Mouse (Mus musculus): Measurements from ENCODE around the gene Adamts20. TPM values are rescaled to one million over a fixed set of nuclear protein-coding genes. Genes with fewer than 3 reads are reported as not detected.
A peak's percentile ranks its signal among the peaks of the same experiment; 100 is the strongest.
"Not testable (repeated sequence)": the region's sequence is repeated elsewhere in the genome, so short reads cannot be mapped to it uniquely, and the experiment has no call there.

Gene Adamts20
- 0.31 and 0.35 TPM in 2 replicates for polyA plus RNA-seq (2015; fragmentation: Nextera tagmentation; extraction: Ambion mirVana)

DNA sequence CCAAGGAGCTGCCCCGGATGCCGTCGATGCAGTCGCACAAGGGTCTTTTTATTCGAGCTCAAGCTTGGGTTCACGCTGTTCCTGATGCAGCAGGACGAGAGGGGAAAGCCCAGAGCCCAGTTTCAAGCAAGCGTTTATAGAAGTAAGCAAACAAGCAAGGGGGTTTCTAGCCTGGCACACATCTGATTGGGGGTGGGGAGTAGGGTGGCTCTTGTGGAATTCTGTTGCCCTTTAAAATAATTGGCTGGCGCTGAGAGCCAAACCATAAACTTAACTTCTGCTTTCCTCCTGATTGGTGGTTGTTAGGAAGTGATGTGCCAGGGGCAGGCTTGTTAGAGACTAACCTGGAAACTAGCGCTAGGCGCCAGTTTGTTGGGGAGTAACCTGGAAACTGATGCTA is at the start of gene Adamts20:
Adamts20 (minus strand) TSS at position 101 of the 400 bp plus-strand sequence.
- no peak for DNase-seq (ENCODE audit: low spot score)

DNA sequence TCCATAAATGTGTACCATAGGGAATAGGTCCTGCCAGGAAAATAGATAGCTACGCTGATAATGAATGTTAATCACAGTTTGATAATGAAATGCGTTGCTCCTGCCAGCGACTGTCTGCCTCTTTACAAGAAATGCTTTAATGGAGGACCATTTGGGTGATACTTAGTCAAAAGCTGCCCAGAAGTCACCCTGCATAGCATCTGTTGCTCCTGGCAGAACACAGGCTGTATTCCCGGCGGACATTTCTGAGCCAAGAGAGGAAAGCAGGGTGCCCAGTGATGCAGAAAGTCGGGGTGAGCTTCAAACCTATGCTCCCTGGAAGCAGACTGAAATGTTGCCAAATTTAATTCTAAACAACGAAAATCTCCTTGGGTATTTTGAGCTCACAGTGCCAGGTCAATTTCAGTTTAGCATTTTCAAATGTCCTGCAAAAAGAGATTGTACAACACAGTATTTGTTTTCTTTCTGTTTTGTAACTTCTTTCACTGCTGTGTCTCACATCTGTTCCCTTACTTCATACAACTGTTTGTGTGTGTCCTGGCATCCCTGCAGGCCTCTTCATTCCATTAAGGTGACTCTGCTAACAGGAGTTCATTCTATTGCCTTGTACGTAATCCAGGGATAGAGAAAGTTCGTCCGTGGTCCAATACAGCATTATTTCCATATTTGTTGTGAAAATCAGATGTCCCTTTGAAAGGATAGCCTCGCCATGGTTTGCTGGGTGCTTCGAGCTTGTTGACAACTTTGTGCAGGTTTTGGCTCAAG is 38.4 kb upstream of the Adamts20 start:
- DNase-seq (ENCODE audit: low spot score), result no peak

DNA sequence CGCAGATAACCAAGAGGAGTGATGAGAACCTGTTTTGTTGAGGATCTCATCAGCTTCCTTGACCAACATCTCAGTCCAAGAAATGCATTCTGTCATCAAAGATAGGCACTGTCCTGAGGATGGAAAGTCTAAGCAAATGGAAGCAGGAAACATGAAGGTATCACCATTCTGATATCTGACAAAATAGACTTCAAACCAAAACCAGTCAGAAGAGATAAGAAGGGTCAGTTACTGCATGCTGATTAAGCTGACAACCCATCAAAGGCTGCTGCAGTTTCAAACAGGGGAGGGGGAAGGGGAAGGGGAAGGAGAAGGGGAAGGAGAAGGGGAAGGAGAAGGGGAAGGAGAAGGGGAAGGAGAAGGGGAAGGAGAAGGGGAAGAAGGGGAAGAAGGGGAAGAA is 34.0 kb upstream of the Adamts20 start:
- DNase-seq (ENCODE audit: low spot score), result no peak

DNA sequence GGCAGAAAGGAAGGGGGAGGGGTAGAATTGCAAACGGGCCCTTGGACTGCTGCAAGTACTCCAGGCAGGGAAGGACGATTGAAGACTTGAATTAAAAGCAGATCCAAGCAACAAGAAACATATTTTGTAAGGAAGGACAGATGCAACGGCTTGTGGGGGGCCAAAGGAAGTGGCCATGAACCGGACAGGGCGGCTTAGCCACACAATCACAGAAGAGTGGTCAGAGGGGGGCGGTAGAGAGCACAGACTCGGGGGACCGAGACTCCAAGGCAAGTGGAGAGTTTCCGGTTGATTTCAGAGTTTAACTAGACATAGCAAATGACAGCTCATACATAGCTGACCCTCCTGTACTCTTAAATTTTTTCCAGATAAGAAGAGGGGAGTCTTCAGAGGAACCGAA is 30.7 kb upstream of the Adamts20 start:
- no peak for DNase-seq (ENCODE audit: low spot score)

DNA sequence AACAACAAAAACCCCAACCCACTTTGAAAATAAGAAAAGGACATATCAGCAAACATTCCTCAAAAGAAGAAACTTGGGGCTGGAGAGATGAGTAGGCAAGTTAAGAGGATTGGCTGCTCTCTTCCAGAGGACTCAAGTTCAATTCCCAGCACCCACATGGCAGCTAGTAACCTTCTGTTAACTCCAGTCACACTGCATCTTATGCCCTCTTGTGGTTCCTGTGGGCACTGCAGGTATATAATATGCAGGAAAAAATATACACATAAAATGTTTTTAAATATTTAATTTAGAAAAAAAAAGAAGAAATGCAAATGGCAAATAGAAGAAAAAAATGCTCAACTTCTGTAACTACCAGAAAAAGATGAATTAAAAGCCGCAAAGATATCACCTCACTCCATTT is 29.2 kb upstream of the Adamts20 start:
- no peak for DNase-seq (ENCODE audit: low spot score)

DNA sequence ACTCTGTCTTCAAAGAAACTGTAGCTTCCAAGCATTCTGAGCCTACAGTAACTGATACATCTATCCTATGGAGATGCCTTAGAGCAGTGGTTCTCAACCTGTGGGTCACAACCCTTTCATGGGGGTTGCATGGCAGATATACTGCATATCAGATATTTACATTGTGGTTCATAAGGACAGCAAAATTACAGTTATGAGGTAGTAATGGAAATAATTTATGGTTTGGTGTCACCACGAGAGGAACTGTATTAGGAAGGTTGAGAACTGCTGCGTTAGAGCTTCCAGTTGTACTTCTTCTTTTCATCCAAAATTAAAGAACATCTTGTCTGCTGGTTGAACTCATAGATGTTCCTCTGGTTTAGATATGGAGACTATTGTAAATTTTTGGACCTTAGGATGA is 24.2 kb upstream of the Adamts20 start:
- no peak for DNase-seq (ENCODE audit: low spot score)

DNA sequence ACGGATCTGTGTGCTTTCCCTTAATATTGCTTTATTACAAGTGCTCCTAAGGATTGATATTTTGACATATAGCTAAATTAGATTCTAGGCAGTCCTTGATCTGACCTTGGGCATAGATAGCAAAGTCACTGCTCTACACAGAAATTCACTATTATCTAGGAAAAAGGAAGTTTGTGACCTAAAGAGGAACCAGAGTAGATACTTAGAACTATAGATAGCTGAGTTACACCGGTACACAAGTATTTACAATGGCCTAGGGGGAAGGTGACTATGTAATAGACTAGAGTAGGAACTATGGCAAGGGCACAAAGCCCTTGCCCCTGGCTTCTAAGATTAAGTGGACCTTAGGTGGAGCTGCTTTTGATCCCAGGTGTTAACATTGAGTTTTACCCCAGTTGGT is 22.8 kb upstream of the Adamts20 start:
- not testable (repeated sequence) for DNase-seq (ENCODE audit: low spot score)

DNA sequence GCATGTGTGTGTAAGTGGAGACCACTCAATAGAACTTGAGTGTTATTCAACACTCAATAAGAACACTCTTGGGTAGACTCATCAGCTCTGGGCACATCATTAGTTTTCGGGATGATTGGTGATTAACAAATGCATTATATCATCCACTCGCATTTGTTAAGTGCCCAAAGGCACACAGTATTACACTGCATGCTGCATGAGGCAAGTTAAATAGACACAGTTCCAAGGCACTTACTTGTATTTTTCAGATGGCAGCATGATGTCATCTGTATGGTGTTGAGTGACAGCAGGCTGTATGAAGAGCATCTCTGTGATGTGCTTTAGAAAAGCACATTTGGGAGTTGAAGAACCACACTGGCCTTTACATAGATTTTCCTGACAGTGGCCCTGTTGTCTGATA is 17.3 kb upstream of the Adamts20 start:
- no peak for DNase-seq (ENCODE audit: low spot score)

DNA sequence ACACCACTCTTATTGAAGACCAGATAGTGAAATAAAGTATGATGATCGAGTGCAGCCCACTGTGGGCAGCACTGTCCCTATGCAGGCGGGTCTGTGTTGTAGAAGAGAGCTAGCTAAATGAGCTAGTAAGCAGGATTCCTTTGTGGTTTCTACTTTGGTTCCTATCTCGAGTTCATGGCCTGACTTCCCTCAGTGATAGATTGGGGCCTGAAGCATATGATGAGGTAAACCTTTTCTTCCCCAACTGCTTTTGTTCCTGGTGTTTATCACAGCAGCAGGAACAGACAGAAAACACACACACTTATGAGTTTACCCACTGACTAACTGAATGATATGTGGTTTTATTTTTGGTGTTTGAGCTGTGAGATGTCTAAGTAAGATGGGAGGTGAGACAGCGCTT is 15.6 kb upstream of the Adamts20 start:
- no peak for DNase-seq (ENCODE audit: low spot score)

DNA sequence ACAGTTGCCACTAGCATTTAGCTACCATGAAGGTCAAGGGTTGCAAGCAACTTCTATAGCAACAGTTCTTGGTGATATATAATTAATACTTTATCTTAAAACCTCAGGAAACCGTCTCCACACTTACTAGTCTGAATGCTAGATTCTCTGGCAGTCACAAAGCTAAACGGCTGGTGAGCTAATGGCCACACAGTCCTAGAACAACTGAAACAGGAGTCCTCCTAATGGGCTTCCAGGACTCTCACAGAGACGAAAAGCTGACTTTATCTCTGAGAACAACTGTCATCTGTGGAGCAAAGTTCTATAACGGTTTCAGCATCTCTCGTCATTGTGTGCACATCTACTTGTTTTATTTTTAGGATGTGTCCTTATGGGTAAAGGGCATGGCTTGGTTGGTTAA is 15.0 kb upstream of the Adamts20 start:
- no peak for DNase-seq (ENCODE audit: low spot score)

DNA sequence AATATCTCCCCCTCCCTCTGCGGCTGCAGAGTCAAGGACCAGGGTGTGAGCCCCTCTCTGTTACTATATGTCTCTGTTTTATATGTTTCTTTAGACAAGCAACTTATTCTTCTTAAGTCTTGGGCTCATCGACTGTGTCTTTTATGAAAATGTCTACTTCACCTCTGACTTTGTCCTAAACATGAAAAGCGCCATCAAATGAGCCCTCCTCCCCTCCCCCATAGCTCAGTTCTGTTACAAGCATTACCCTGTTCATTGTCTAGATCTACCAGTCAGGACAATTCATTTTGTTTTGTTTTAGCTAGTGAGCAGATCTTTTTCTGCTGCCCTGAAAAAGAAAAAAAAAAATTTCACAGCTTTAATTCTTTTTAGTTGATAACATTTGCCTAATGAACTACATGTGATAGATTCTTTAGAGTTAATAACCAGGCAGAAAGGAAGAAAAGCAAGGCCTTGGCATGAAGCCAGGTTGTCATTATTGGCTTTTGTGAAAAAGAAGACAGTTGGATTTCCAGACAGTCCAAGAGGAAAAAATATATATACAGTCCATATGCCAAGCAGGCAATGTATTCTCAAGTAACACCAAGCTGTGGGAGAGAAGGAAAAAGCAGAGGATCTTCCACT is 14.4 kb upstream of the Adamts20 start:
- no peak for DNase-seq (ENCODE audit: low spot score)

DNA sequence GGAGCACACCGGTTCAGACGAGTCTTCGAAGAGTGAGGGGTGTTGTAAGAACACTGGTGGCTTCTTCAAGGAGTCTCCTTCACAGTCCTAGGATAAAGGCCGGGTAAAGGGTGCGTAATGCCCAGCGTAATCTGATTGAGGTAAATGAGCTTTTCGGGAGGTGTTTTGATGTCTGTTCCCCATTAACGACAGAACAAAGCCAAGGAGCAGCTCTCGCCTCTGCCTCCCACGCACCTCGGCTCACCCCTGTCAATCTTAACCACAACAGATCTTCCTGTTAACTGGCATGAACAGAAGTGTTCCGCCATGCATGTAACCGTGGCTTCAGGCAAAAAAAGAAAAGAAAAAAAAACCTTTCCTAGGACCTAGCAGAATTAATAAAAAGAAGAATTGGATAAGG is 13.5 kb upstream of the Adamts20 start:
- peak; percentile 53 for DNase-seq (ENCODE audit: low spot score)

DNA sequence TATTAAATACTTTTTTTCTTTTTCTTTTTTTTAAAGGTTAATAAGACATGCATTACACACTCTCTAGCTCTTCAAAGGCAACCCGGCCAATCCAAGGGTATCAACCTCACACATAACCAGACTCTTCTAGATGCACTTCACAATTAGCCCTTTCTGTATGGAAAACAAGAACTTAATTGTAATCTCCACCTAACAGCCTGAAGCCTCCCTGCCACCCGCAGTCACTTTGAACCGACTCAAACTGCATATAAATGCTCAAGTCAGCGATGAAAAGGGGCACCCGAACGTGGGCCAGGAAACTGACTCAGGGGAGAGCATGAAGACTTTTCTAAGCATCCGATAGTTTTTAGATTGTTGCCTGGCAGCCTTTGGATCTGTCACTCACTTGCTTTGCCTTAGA is 12.1 kb upstream of the Adamts20 start:
- no peak for DNase-seq (ENCODE audit: low spot score)

DNA sequence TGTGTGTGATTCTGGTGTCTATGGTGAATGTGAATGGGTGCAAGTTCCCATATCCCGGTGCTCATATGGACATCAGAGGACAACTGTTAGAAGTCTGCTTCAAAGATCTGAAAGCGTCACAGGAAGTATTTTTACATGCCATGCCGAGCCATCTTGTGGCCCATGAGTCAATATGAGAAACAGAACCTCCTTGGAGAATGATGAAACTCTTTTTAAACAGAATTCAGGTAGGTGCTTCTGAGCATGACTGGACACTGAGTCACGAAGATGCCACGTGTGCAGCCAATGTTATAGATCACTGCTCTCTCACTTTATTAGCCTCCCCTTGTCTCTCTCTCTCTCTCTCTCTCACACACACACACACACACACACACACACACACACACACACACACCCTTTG is 10.8 kb upstream of the Adamts20 start:
- no peak for DNase-seq (ENCODE audit: low spot score)

DNA sequence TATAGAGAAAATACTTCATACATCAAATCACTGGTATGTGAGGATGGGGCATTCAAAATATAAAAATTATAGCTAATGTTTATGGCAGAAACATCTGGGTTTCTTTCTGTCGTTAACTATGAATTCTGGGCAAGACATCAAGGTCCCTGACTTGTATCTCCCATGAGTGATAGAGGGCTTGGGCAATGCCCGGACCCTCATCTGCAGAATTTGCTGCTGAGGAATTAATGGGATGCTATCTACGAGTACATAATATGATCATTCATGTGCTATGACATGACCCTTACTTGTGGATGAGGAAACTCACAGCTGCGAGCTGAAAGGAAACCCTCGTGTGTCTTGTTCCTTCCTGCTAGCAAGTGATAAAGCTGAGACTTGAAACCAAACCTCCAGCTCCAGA is 5.1 kb upstream of the Adamts20 start:
- DNase-seq (ENCODE audit: low spot score), result no peak

DNA sequence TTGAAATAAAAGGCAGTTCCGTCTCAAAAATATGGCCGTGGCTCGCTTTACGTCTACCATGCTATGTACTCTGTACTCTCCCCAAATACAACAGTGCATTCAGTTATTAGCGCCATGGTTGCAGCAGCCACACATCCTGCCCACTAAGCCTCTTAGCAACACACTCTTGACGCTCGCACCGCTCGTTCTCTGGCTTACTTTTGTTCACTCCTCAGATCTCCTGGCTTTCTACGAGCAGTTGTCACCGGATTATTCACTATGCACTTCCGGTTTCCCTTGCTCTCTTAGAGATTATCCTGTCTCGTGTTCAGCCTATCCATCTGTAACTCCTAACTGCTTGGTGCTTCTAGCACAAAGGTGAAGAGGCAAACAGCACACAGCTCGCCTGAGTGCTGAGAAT is 337 bp downstream of the Adamts20 start:
- DNase-seq (ENCODE audit: low spot score), result no peak

DNA sequence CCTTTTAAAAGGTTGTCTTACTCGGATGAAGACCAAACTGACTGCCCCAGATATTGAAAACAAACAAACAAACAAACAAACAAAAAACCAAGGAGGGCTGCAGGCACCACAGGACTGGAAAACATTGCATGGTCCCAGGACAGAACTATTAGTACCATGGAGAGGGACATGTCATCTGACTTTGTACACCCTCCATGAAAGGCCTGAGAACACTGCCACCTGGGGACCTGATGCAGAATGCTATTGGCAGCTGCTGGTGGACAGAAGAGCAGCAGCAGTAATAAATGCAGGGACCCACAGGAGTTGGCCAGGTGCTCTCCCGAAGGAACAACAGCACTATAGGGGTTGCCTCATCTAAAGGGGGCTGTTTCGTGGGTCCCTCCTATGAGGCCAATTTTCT is 2.0 kb downstream of the Adamts20 start:
- peak; percentile 4 for DNase-seq (ENCODE audit: low spot score)

DNA sequence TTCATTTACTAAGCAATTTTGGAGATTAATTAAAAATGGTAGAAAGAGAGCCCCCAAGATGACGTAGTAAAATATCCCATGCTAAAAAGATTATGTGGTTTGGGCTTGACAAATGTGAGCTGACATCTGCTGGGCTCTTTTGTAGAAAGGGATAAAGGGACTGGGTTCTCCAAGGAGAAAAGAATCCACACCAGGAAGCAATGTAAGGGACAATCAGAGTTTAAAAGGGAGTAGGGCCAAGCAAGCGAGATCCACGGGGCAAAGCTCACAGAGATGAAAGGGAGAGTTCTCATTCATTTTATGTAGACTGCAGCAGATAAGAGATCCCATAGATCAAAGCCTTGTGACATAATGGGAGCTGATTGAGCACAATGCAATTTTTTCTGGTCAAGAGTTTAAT is 3.0 kb downstream of the Adamts20 start:
- no peak for DNase-seq (ENCODE audit: low spot score)

DNA sequence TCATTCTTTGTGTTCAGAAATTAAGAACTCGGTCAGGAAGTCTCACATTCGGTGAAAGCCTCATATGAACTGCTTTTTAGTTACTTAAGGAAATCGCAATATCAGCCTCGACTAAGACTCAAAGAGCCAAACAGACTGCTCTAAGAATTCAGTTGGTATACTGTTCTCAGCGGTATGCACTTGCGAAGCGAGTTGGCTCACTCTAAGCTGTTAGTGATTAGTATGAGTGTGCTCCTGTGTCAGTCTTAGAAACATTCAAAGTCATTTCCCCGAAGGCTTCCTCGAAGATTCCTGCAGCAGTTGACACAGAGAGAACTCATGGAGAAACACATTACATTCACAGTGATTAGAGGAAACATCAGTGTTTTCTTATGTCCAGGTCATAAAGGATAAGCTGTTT is 4.1 kb downstream of the Adamts20 start:
- no peak for DNase-seq (ENCODE audit: low spot score)

DNA sequence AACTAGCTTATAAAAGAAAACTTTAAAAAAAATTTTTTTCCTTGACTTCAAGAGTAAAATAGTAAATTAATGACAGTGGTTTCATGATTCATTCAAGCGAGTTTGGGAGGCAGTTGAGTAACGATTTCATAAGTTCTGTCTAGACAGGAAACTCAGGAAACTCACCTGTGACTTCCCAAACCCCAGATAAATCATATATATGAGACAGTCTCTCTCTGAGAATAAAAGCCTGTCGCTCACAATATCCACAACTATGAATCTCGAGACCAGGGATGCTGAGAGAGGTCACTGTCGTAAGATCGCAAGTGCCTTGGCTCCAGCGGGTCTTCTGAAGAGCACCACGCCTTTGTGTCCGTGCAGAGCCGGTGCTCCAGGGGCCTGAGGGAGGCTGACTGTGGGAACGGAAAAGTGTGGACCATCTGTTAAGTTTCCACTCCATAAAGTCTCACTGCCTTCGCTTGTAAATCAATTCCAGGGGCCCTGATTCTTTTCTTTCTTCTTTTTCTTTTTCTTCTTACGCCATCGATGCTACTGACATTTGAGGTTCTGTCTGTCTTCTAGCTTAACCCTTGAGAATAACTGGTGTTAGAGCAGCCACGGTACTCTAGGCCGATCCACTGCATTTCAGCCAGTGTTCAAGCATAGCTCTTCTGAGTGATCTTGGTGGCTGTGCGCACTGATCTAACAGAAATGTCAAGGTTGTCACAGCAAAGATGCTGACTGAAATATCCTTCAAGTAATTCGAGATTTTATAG is 7.4 kb downstream of the Adamts20 start:
- DNase-seq (ENCODE audit: low spot score), result no peak

DNA sequence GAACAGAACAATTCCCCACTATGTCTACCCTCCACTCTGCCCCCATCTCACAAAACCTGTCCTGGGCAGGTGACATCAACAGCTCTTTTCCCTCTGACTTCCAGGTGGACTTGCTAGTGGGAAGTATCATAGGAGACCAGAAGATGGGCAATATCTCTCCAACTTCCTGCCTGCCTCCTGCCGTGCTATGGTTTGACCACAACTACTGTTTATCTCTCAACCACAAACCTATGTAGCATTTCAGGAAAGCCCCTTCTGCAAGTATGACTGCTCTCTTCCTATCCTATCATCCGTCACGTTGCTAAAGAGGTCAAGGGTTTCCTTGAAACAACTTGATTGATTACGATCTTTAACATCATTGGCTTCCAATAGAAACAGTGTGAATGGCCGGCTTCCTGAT is 12.4 kb downstream of the Adamts20 start:
- DNase-seq (ENCODE audit: low spot score), result no peak

DNA sequence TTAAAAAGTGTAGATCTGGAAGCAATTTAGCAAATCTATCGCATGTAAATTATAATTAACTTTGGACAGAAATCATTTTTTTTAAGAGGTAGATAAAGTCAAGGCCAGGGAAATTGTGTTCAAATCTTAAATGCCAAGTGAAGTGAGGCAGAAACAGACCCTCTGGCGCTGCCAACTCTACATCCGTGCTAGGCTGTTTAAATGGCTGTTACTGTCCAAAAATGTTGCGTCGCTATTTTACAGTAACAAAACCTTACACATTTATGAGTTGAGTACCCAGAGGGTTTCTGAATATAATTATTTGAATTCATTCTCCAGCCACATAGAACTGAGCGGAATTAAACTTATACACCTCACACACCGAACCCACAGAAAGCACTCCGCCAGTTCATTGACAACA is 13.6 kb downstream of the Adamts20 start:
- DNase-seq (ENCODE audit: low spot score), result no peak
